Mouse (Mus musculus) thymus, postnatal 0 days (tissue): ENCODE data around the gene Olfr12. TPM values are rescaled to one million over a fixed set of nuclear protein-coding genes. Genes with fewer than 3 reads are reported as not detected.

Source experiments
- DNase-seq: peaks from one replicate; pipeline ENCODE4 v3.0.0-alpha.2; 2015; ENCODE audit warnings: low spot score
- polyA plus RNA-seq: library from polyadenylated mRNA; unstranded; fragments of >200 nt; fragmentation: Nextera tagmentation; extraction: Ambion mirVana; gene quantifications from 2 replicates; pipeline ENCODE4 v1.2.1, GENCODE M21; 2015

The Olfr12 gene
- polyA plus RNA-seq = not detected in 2 replicates

DNA sequence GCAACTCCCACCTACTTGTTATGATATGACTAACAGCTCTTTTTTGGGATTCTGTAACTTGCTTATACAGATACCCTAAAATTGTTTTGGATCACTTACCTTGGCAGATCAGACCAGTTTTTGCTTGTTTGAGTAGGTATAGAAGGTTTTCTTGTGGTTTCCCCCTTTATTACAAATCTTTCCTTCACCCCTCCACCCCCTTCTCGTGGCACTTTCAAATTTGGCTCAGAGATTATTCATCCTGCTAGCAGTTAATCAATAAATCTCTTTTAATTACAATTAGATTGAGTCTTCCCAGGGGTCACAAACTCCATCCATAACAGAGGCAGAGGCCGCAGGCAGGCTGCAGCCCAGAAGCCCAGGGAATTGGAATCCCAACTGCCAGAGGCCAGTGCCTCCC, at the start of gene Olfr12:
Olfr12 (plus strand) TSS at position 301 of the 400 bp plus-strand sequence.
- DNase-seq = no peak

- DNase-seq = no peak
Observed at GRCm38 (mm10) chr1:92571022-92571421, 46.6 kb upstream of the Olfr12 start, which contains the start of gene Olfr1413. TSS of gene Olfr1413 (plus strand) at chr1:92571322.

DNA sequence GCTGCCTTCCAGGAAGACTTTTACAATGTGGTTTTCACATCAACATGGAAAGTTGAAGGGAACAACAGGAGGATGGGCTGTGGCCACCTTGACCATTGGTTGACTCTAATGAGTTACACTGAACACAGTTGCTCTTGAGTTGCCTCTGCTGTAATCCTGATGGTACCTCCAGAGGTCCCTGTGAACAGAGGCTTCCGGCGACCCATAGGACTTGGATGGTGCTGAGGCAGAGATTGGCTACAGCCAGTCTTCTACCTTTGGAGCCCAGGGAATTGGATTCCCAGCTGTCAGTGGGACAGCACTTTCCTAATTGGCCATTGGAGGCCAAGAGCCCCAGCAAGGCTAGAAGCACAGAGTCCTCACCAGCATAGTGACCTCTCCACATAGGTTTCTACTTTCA, 32.1 kb upstream of the Olfr12 start, which contains the start of gene Olfr1412:
Olfr1412 (plus strand) TSS at position 301 of the 400 bp plus-strand sequence.
- no peak for DNase-seq

DNA sequence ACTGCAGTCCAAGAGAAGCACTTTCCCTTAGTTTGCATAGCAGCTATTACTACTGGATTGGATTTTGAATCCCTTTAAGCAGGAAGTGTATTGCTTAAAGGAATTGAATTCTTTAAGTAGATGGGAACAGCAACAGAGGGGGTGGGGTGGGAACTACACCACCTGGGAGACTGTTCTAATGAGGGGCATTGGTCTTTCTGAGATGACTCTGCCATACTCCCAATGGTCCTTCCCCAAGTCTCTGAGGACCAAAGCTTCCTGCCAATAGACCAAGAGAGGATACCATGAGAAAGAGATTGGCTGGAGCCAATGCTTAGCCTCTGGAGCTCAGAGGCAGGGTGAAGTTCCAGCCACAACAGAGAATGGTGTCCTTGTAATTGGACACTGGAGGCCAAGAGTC, 23.5 kb upstream of the Olfr12 start, which contains the start of gene Olfr1411:
Olfr1411 (plus strand) TSS at position 301 of the 400 bp plus-strand sequence.
- no peak for DNase-seq

DNA sequence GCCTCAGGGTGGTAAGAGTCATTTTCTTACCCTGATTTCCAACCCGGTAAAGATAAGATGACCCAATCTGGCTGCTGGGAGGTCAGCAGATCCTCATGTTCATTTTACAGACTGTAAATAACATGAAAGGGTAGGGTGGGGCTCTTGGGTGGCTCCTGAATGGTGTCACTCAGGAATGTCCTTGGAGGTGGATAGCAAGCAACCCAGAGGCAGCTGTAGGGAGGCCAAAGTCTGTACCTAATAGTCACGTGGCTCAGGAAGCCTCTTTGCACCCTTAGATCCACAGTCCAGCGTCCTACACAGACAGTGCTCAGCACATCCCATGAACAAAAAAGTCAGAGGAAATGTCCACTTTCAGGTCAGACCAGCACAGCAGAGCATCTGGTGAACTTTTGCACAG, 21.6 kb upstream of the Olfr12 start:
- no peak for DNase-seq

- DNase-seq = no peak
Observed at GRCm38 (mm10) chr1:92605482-92605881, 12.1 kb upstream of the Olfr12 start, which contains the start of gene Olfr1410. TSS of gene Olfr1410 (plus strand) at chr1:92605782.

DNA sequence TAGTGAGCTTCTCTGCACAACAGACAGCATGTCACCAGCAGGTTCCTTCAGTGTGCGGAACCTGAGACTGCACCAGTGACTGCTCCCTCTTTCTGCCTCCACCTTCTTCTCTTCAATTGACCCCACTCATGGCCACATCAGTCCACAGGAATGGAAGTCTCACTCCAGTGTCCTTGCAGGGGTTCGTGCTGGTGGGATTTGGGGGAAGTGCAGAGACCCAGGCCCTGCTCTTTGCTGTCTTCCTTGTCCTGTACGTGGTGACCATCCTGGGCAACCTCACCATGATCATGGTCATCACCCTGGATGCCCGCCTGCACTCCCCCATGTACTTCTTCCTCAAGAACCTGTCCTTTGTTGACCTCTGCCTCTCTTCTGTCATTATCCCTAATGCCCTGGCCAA, 9.9 kb upstream of the Olfr12 start:
- DNase-seq = no peak

DNA sequence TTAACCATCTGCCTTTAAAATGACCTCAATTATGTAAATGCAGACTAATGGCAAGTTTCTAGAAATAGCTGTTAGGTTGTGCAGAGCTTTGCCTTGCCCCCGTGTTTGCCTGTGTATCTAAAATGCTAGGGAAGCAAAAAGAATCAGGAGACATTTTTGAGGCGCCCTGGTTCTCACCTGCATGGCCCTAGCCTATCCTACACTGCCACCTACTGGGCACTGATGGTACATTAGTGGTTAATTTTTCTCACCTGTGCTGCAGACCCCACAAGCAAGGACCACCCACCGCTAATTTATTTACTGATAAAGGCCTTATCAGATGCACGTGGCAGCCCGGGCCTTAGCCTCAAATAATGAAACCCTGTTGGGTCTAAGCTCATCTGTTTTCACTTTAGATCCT, 6.6 kb upstream of the Olfr12 start:
- peak; percentile 65 for DNase-seq

DNA sequence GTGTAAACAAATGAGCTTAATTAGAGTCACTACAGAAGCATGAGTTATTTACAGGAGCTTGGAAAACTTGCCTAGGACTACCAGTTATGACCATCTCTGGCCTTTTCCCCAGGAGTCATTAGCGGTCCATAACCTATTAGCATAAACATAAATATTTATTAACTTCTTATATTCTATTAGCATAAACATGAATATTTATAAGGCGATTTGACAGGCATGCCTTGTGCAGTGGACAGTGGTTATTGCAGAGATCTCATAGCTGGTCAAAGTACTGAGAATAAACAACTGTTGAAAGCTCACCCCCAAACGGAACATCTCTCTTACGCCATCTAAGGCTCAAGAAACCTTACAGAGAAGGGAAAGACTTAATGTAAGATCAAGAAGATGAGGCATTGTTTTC, 4.4 kb upstream of the Olfr12 start:
- no peak for DNase-seq

DNA sequence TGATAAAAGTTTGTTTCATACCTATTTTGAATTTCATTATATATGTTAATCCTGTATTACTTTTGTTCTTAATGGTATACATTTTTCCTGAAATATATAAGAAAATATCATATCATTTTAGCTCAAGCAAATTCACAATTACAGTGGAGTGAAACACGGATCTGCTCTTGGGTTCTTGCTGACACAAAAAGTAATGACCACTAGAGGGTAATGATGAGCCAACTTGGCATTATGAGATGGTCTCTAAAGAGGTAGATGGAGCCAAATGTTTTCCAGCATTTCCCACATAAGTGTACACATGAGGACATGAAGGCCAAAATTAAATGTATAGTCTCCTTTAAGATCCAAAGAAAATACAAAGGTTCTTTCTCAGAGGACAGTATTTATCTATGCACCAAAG, 3.1 kb upstream of the Olfr12 start:
- no peak for DNase-seq

DNA sequence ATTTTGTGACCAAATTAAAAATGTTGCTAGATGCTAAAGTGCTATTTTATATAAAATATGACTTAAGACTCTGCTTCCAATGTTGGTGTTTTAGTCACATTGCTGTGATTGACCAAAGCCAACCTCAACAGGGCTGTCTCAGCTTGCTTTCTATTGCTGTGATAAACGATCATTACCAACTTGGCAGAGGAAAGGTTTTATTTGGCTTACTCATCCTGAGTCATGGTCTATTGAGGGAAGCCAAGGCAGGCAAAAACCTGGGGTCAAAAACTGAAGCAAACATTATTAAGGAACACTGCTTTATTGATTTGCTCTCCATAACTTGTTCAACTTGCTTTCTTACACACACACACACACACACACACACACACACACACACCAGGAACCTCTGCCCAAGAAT, 1.5 kb upstream of the Olfr12 start:
- DNase-seq = no peak

DNA sequence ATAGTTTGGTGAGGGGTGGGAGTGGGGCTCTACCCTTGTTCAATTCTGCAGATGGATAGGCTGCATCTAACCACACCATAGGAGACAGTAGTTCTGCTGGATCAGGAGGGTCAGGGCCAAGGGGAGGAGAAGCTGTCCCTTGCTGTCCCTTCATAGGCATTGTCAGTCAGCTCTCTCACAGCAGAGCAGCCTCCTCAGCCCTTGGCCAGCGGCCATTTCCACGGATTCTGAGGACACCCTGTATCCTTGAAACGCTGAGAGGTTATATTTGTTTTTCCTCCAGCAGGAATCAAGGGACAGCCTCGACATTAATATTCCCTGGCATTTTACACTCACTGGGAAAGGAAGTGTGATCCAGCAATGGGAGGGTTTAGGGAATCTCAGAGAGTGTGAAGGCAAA, 772 bp downstream of the Olfr12 start:
- DNase-seq = no peak

GRCm38 (mm10) chr1:92628227-92628626, 10.6 kb downstream of the Olfr12 start:
- no peak for DNase-seq

DNA sequence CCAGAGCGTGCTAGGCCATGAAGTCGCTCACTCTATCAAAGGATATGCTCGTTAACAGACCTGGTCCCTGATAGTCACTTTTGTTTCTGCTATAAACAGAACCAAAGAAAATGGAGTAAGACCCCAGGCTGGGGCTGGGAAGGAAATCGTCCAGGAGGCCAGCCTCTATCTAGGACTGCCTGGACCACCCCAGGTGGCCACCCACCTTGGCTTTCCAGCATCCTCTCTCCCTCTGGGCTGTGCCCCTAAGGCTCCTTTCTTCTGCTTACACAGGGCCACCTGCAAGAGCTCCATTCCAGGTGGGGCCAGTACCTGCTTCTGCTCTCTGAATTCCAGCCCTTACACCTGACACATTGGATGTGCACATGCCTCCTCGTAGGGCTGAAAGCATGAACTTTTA, 14.6 kb downstream of the Olfr12 start:
- DNase-seq = no peak

DNA sequence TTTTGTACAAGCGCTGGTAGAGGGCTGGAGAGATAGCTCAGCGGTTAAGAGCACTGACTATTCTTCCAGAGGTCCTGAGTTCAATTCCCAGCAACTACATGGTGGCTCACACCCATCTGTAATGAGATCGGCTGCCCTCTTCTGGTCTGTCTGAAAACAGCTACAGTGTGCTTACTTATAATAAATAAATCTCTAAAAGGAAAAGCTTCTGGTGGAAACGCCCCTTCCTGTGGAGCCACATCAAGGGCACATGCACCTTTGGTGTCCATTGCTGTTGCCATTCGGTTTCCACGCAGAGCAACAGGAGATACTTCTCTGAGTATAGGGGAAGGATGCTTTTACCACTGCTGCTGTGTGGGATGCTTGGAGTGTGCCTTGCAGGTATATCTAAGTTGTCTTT, 15.4 kb downstream of the Olfr12 start:
- DNase-seq = peak; percentile 42

GRCm38 (mm10) chr1:92633726-92634125, 16.1 kb downstream of the Olfr12 start:
- no peak for DNase-seq

DNA sequence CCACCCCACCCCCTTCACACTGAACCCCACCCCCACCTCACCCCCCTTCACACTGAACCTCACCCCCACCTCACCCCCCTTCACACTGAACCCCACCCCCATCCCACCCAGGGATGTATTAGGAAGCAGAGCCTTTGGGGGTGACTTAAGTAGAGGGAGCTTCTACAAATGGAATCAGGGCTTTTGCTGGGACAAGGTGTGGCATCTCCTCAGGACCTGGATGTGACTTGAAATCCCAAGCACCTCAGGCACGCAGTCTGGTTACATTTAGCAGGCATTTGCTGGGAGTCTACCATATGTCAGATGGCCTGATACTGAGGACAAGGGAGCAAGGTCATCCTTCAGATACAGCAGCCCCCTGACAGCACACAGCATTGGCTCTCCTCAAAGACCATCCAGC, 17.0 kb downstream of the Olfr12 start:
- DNase-seq = no peak

DNA sequence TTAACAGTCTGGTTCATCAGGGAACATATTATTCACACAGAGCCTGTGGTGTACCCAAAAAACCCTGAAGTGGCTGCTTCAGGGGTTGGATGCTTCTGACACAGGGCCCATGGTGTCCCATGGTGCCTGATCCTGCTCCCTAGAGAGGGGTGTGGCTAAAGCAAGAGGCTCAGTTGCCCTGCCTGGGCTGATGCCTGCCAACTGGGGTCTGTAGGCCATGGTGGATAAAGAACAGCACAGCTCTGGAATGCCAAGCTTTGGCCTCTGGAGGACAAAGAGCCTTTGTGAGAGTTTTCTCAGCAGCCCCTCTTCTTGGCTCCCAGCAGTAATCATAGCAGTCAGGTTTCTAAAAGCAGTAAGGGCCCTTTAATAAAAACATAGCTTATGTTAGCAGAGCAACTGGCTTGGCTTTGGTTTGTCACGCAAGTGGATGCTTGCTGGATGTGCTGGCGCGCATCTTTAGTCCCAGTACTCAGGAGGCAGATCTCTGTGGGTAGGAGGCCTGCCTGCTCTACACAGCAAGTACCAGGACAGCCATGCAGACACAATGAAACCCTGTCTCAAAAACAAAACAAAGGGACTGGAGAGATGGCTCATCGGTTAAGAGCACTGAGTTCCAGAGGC, 17.5 kb downstream of the Olfr12 start:
- no peak for DNase-seq

- no peak for DNase-seq
Observed at GRCm38 (mm10) chr1:92636015-92636414, 18.4 kb downstream of the Olfr12 start.

DNA sequence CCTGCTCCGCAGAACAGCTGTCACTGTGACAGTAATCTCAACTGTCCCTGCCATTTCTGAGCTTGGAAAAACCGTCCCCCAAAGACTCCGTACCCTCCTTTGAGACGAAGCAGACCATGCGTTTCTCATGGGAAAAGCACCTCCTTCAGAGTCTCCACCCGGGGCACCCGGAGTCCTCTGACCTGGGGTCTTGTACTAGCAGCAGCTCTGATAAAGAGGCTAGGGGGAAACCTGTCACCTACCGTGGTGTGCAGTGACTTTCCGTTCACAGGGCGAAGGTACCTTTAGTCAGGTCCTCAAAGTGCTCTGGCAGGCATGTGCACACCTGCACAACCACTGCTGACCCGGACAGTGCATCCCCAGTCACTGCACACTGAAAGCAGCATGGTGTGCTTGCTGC, 19.1 kb downstream of the Olfr12 start:
- DNase-seq = no peak

DNA sequence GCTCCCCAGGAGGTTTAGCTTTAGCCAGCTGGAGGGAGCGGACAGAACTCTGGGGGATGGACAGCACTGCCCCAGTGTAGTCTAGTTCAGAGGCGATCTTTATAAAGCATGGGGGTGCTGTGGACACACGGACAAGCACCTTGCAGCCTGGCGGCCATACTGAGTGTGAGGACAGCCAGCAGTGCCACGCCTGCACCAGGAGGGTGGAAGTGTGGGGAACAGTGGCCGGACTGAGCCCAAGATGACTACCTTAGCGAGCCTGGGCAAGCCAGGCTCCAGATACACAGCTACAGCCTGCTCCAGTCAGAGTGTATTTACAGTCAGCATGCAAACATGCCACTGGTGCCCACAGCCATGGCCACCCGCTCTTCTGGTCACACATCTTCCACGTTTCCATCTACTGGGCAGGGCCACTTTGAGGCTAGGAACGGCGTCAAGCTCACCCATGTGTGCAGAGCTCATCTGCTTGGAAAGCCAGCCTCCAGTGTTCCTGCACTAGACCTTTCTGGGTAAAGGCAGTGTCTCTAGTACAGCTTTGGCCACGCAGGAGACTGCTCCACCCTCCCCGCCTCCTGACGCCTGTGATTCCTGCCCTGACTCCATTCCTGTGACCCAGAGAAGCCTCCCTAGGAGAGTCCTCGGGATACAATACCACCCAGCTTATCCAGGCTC, 20.0 kb downstream of the Olfr12 start:
- no peak for DNase-seq

- DNase-seq = no peak
Observed at GRCm38 (mm10) chr1:92638181-92638580, 20.6 kb downstream of the Olfr12 start.

DNA sequence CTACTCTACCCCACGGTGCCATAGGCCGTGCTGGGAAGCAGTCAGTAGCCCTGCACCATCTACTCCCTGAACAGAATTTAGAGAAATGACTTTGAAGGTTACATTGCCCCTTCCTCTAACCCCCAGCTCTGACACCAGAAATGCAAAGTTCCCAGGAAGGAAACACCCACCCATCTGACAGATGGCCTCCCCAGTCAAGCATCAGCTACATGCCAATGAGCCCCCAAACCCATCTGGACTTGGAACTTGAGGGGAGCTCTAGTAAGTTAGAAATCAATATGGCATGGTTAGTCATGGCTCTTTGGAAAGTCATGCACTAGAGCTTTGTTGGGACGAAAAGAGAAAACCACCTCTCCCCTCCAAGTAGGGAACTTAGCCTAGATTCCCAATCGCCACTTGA, 21.1 kb downstream of the Olfr12 start:
- no peak for DNase-seq
